Mouse (Mus musculus) heart, embryonic 15.5 days (tissue): ENCODE data around the gene Cldn22. TPM values are rescaled to one million over a fixed set of nuclear protein-coding genes. Genes with fewer than 3 reads are reported as not detected.
A peak's percentile ranks its signal among the peaks of the same experiment; 100 is the strongest.

Experiments
- ATAC-seq: fragments of 200-750 bp; cut with Nextera tagmentation; replicated peaks from 2 replicates; pipeline ENCODE4 v1.8.0; 2017; ENCODE audit warnings: low read depth, moderate TSS enrichment; ENCODE audit not compliant: insufficient number of reproducible peaks, insufficient read depth, low FRiP score
- H3K27ac ChIP-seq: fragments of 300-500 bp; sonication (generic); 2 replicates; pipeline ENCODE4 v1.5.1; 2015; ENCODE audit warnings: mild to moderate bottlenecking, inconsistent platforms
- H3K27me3 ChIP-seq: fragments of 300-500 bp; sonication (generic); 2 replicates; pipeline ENCODE4 v1.6.1; 2015; ENCODE audit warnings: inconsistent platforms
- H3K36me3 ChIP-seq: fragments of 300-500 bp; sonication (generic); 2 replicates; pipeline ENCODE4 v1.6.1; 2015; ENCODE audit warnings: mild to moderate bottlenecking, inconsistent platforms
- H3K4me1 ChIP-seq: fragments of 300-500 bp; sonication (generic); replicated peaks from 2 replicates; pipeline ENCODE4 v1.6.1; 2015; ENCODE audit warnings: inconsistent platforms
- H3K4me2 ChIP-seq: fragments of 300-500 bp; sonication (generic); 2 replicates; pipeline ENCODE4 v1.6.1; 2015; ENCODE audit warnings: inconsistent platforms, mild to moderate bottlenecking, moderate library complexity
- H3K4me3 ChIP-seq: fragments of 300-500 bp; sonication (generic); 2 replicates; pipeline ENCODE4 v1.5.1; 2015; ENCODE audit warnings: mild to moderate bottlenecking, inconsistent platforms
- H3K9ac ChIP-seq: fragments of 300-500 bp; sonication (generic); 2 replicates; pipeline ENCODE4 v1.6.1; 2015; ENCODE audit warnings: mild to moderate bottlenecking, inconsistent platforms
- H3K9me3 ChIP-seq: fragments of 300-500 bp; sonication (generic); replicated peaks from 2 replicates; pipeline ENCODE4 v1.6.1; 2016; ENCODE audit warnings: inconsistent platforms
- whole genome bisulfite sequencing: fragments of 180-500 bp; shearing (Covaris S2); methylation state at CpG from one replicate; pipeline ENCODE4 v1.1.7; 2015; ENCODE audit warnings: mixed read lengths; 5-methylcytosine and 5-hydroxymethylcytosine counted together
- polyA plus RNA-seq: library from polyadenylated mRNA; unstranded; fragments of >200 nt; fragmentation: Nextera tagmentation; extraction: Ambion mirVana; gene quantifications from 2 replicates; pipeline ENCODE4 v1.2.1, GENCODE M21; 2015

Cldn22 gene
- polyA plus RNA-seq = not detected in 2 replicates

DNA sequence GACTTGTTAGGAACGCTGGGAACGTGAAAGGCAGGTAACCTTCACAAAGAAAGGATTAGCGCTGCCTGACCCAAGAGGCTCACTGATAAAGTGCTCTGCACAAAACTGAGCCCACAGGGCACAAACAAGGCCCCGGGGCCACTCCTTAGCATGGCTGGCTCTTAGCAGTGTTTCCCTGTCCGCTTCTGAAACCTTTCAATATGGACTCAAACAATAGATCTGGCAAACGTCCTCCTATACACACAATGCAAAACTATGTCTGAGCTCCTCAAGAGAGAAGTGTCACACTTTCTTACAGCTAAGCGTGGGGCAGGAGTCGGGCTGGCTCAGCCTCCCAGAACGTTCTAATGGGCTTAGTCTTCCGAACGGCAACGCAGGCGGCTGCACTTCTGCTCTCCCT is at the start of gene Cldn22:
Gene Cldn22, plus strand, starts transcription at position 301 of the 400 bp plus-strand sequence.
- Histone ChIP-seq H3K4me3 (no peak within 1 kb of the TSS), H3K9me3 (no peaks in the 10 kb centered on the region), H3K4me2 (no peak within 1 kb of the TSS), H3K27me3 (no peaks in the 10 kb centered on the region), H3K9ac (no peak within 1 kb of the TSS), H3K36me3 (peaks cover 13% of the 10 kb centered on the region; the same call in 1 of the 2 replicates), H3K4me1 (peaks cover 9% of the 10 kb centered on the region), H3K27ac (no peak within 1 kb of the TSS)
- no peak for ATAC-seq
- 74% methylated on average over 13 of the region's 13 CpGs for WGBS

DNA sequence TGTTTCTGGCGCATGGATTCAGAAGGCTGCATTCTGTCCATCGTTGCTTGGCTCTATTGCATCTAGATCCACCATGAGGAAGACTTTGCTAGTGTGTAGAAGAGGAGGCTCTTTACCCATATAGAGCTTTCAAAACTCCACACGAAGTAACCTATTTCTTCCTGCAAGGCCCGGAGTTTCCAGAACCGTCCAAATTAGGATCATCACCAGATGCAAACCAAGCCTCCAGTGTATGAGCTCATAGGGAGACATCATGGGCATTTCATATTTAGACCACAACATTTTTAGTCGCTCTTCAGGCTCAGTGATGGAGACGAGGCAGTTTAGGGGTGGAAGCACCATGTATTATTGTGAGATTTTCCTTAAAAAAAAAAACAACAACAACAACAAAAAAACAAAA is 46.9 kb upstream of the Cldn22 start:
- no peak overlapping the region for H3K27ac ChIP-seq
- H3K27me3 ChIP-seq = no peaks in the 10 kb centered on the region
- H3K4me2 ChIP-seq = no peak overlapping the region
- H3K9me3 ChIP-seq = no peaks in the 10 kb centered on the region
- 85% methylated on average over 7 of the region's 7 CpGs for WGBS
- no peaks in the 10 kb centered on the region for H3K4me1 ChIP-seq
- no peak overlapping the region for H3K4me3 ChIP-seq
- no peak for ATAC-seq
- no peak overlapping the region for H3K9ac ChIP-seq
- no peaks in the 10 kb centered on the region for H3K36me3 ChIP-seq

DNA sequence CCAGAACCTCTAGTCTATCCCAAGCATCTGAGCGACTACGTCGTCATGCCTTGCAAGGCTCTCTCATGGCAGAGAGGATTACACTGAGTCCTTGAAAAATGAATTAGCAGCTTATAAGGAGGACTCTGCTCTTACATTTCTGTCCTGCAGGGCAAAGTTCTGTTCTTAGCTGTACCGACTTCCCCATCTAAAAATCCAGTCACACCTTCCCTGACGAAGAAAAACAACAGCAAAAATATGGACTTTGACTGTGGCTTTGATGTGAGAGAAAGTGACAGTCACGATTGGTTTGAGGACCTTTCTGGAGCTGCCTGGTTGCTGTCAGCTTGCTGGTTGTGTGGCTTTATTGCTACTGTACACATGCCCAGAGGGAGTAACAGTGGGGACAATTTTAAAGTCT is 44.7 kb upstream of the Cldn22 start:
- no peaks in the 10 kb centered on the region for H3K27me3 ChIP-seq
- no peak overlapping the region for H3K9ac ChIP-seq
- no peaks in the 10 kb centered on the region for H3K4me1 ChIP-seq
- WGBS = 74% methylated on average over 6 of the region's 6 CpGs
- ATAC-seq = no peak
- no peak overlapping the region for H3K27ac ChIP-seq
- no peak overlapping the region for H3K4me3 ChIP-seq
- H3K36me3 ChIP-seq = no peaks in the 10 kb centered on the region
- no peak overlapping the region for H3K4me2 ChIP-seq
- no peaks in the 10 kb centered on the region for H3K9me3 ChIP-seq

DNA sequence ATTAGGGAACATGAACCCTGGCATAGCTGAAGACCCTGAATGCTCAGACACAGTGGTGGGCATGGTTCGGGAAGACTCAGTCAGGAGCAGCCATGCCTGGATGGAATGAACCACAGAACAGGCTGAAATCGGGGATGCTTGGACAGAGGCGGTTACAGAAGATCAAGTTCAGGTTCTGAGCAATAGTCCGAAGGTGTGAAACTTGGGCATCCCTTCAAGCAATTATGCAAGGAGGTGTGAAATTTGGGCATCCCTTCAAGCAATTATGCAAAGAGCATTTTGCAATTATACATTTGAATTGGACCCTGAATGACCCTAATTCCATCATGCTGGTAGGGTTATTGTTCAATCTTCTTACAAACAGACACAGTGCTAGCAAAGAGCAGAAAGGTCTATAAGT is 42.4 kb upstream of the Cldn22 start:
- no peak for ATAC-seq
- H3K4me2 ChIP-seq = no peak overlapping the region
- H3K4me3 ChIP-seq = no peak overlapping the region
- H3K9me3 ChIP-seq = no peaks in the 10 kb centered on the region
- 80% methylated on average over 4 of the region's 4 CpGs for WGBS
- H3K36me3 ChIP-seq = no peaks in the 10 kb centered on the region
- no peaks in the 10 kb centered on the region for H3K4me1 ChIP-seq
- H3K9ac ChIP-seq = no peak overlapping the region
- no peaks in the 10 kb centered on the region for H3K27me3 ChIP-seq
- no peak overlapping the region for H3K27ac ChIP-seq

DNA sequence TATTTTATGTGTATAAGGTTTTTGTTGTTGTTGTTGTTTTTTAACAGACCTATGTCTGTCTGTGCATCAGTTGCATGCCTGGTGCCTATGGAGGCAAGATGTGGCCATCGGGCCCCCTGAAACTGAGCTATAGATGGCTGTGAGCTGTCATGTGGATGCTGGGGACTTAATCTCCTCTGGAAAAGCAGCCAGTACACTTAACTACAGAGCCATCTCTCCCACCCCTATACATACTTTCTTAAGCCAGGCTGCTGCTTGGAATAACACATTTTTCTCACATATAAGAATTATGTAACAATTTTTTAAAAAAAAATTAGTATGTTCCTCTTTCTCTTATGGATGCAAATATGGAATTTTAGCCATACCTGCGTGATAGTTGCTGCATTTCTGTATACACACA is 40.7 kb upstream of the Cldn22 start:
- Histone ChIP-seq H3K4me2 (no peak overlapping the region), H3K4me3 (no peak overlapping the region), H3K36me3 (no peaks in the 10 kb centered on the region), H3K9me3 (no peaks in the 10 kb centered on the region), H3K27ac (no peak overlapping the region), H3K9ac (no peak overlapping the region), H3K27me3 (no peaks in the 10 kb centered on the region), H3K4me1 (peaks cover 8% of the 10 kb centered on the region; the same call in 1 of the 2 replicates)
- no peak for ATAC-seq
- WGBS = 79% methylated on average over 2 of the region's 2 CpGs

DNA sequence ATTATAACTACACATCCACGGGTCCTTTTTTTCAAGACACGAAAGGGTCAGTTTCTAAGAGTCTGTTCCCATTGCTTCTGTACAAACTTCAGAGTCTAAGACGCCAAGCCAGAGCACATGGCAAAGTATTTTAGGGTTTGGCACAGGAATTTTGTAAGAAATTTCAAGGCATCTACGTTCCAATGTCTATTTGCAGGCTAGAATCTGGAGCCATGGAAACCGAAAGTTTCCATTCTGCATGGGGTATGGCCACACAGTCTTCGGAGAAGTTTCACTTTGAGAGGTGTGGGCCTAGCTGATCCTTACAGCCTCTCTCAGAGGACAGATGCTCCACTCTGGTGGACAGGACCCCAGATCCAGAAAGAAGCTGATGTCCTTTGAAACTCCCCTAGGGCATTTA is 40.3 kb upstream of the Cldn22 start:
- no peaks in the 10 kb centered on the region for H3K36me3 ChIP-seq
- no peaks in the 10 kb centered on the region for H3K27me3 ChIP-seq
- H3K4me3 ChIP-seq = no peak overlapping the region
- H3K4me2 ChIP-seq = no peak overlapping the region
- no peaks in the 10 kb centered on the region for H3K9me3 ChIP-seq
- no peak overlapping the region for H3K27ac ChIP-seq
- no peak for ATAC-seq
- H3K9ac ChIP-seq = no peak overlapping the region
- peaks cover 8% of the 10 kb centered on the region; the same call in 1 of the 2 replicates for H3K4me1 ChIP-seq
- 86% methylated on average over 6 of the region's 6 CpGs for WGBS

DNA sequence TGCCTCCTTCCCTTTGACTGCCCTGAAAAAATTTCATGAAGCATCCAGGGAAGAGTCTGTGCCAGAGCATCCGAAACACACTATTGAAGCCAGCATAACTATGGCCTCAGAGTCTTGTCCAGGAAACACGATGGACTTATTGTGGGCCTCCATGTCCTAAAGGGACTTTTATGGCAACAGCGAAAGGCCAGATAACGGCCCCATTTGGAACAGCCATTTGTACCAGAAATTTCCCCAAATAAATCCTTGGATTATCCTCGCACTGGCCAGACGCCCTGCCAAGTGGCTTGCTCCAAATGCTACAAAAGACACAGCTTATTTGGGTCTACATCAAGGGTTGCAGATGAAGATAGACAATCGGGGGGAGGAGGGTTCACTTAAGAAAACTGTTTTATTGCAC is 39.8 kb upstream of the Cldn22 start:
- Histone ChIP-seq H3K9ac (no peak overlapping the region), H3K27me3 (no peaks in the 10 kb centered on the region), H3K4me2 (no peak overlapping the region), H3K9me3 (no peaks in the 10 kb centered on the region), H3K4me1 (peaks cover 8% of the 10 kb centered on the region; the same call in 1 of the 2 replicates), H3K4me3 (no peak overlapping the region), H3K27ac (no peak overlapping the region), H3K36me3 (no peaks in the 10 kb centered on the region)
- ATAC-seq = no peak
- 82% methylated on average over 7 of the region's 7 CpGs for WGBS

DNA sequence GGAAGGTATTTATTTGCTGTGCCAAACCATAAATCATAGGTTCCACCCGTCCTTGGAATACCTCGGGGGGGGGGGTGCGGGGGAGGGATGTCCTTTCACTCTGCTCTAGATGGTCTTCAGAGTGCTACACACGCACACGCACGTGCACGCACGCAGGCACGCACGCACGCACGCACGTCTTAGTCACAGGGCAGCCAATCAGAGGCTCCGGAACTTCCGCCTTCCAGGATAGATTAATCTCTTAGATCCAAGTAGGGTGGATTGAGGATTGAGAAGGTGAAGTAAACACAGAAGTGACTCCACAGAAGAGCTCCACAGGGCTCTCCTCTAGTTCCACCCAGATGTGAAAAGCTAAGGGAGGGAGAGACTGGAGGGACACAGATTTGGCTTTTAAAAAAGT is 38.0 kb upstream of the Cldn22 start:
- Histone ChIP-seq H3K4me2 (no peak overlapping the region), H3K36me3 (no peaks in the 10 kb centered on the region), H3K27ac (no peak overlapping the region), H3K27me3 (no peaks in the 10 kb centered on the region), H3K4me1 (peaks cover 8% of the 10 kb centered on the region; the same call in 1 of the 2 replicates), H3K4me3 (no peak overlapping the region), H3K9me3 (no peaks in the 10 kb centered on the region), H3K9ac (no peak overlapping the region)
- WGBS = 94% methylated on average over 15 of the region's 15 CpGs
- no peak for ATAC-seq

DNA sequence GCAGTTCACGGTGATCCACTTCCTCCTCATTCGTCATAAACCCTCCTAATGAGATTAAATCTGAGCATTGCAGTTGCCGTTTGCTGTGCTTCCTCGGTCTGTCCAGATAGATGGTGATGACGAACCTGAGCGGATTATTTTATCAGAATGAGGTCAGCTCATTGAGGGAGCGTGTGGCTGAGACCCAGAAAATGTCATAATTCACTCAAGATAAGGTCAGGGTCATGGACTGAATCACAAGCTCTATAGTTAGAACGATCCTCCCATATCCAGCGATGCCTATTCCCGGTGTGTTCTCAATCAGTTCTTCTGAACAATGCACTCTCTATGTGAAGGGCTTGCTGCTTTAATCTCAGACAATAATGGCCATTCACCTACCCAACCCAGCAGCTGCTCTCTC is 36.6 kb upstream of the Cldn22 start:
- ATAC-seq = peak; percentile 64; the same call in 1 of the 2 replicates

DNA sequence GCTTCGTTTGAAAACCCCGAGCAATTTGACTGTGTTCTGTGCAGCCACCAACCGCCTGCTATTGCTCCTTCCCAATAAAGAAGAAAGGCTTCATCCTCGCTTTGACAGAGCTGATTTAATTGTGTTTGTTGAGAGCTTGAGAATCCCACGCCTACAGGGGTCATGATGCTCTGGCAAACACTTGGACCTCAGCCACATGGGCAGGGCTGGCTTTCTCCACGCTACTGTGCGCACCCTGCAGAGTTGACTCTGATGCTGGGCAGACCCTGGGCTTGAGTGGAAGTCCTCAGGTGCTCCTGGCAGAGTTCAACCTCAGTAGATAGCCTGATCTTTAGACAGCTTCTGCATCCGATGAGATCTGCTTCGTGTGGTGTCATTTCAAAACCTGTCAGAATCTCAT is 32.3 kb upstream of the Cldn22 start:
- no peak for ATAC-seq
- WGBS = 65% methylated on average over 9 of the region's 9 CpGs
- no peak overlapping the region for H3K9ac ChIP-seq
- H3K4me2 ChIP-seq = no peak overlapping the region
- H3K4me3 ChIP-seq = no peak overlapping the region
- no peaks in the 10 kb centered on the region for H3K9me3 ChIP-seq
- no peaks in the 10 kb centered on the region for H3K36me3 ChIP-seq
- peaks cover 8% of the 10 kb centered on the region; the same call in 1 of the 2 replicates for H3K4me1 ChIP-seq
- H3K27ac ChIP-seq = no peak overlapping the region
- H3K27me3 ChIP-seq = no peaks in the 10 kb centered on the region

More for the DNA sequence above, 36.6 kb upstream of the Cldn22 start:
- H3K27ac ChIP-seq = no peak overlapping the region
- no peaks in the 10 kb centered on the region for H3K9me3 ChIP-seq
- no peaks in the 10 kb centered on the region for H3K27me3 ChIP-seq
- no peak overlapping the region for H3K9ac ChIP-seq
- WGBS = 20% methylated on average over 10 of the region's 10 CpGs
- peak overlapping the region; percentile 49 for H3K4me2 ChIP-seq
- H3K4me3 ChIP-seq = no peak overlapping the region
- H3K36me3 ChIP-seq = no peaks in the 10 kb centered on the region
- peaks cover 8% of the 10 kb centered on the region; the same call in 1 of the 2 replicates for H3K4me1 ChIP-seq

DNA sequence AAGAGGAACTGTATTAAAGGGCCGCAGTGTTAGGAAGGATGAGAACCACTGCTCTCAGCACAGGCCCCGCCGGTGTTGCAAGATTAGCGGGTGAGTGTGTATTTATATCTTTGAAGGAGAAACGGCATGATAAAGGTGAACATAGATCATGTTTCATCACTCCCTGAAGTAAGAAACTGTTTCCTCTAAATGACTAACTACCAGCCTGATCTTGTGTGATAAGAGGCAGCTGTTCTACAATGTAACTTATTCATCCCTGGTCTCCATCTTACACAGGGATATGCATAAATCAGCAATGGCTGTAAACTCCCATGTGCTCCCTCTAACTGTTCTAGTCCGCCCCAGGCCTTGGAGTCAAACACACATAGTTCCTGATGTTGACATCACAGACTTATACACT is 24.8 kb upstream of the Cldn22 start:
- Histone ChIP-seq H3K4me2 (no peak overlapping the region), H3K27ac (no peak overlapping the region), H3K36me3 (no peaks in the 10 kb centered on the region), H3K27me3 (no peaks in the 10 kb centered on the region), H3K4me3 (no peak overlapping the region), H3K9me3 (no peaks in the 10 kb centered on the region), H3K9ac (no peak overlapping the region), H3K4me1 (no peaks in the 10 kb centered on the region)
- WGBS = 48% methylated on average over 6 of the region's 6 CpGs
- no peak for ATAC-seq

DNA sequence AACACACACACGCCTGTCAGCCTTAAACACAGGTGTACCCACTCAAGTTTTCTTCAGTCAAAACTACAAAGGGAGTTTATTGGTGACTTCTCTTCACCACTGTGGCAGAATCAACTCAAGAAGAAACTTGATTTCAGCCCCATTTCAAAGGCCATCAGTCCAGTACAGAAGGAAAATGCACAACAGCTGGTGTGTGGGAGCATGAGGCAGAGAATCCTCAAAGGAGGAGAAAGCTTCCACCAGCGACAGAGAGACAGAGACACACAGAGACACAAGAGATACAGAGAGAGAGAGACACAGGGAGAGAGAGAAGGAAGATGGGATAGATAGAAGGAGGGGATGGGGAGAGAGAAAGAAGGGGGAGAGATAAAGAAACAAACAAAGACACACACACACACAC is 21.9 kb upstream of the Cldn22 start:
- ATAC-seq = no peak
- H3K4me1 ChIP-seq = no peaks in the 10 kb centered on the region

More for the DNA sequence above, 21.9 kb upstream of the Cldn22 start:
- no peaks in the 10 kb centered on the region for H3K36me3 ChIP-seq
- no peak overlapping the region for H3K4me2 ChIP-seq
- no peak overlapping the region for H3K4me3 ChIP-seq
- H3K9ac ChIP-seq = no peak overlapping the region
- no peak overlapping the region for H3K27ac ChIP-seq
- 67% methylated on average over 2 of the region's 2 CpGs for WGBS
- H3K9me3 ChIP-seq = no peaks in the 10 kb centered on the region
- no peaks in the 10 kb centered on the region for H3K27me3 ChIP-seq
